Mouse (Mus musculus) ES-E14 (cell line): ENCODE measurements at regions not wholly inside any gene's neighbourhood (a gene's known extent, or its start where the extent isn't known, plus 50 kb on each side); places are given as distances from the start of the nearest gene placed in this dataset.
"Not testable (repeated sequence)": the region's sequence is repeated elsewhere in the genome, so short reads cannot be mapped to it uniquely, and the experiment has no call there.

Source experiments
- DNase-seq: peaks from one replicate; pipeline ENCODE4 v3.0.0-alpha.2; 2013; ENCODE audit warnings: low read depth, low spot score
- H3K27ac ChIP-seq: 2 replicates; pipeline ENCODE4 v1.5.1; 2012; ENCODE audit warnings: low read depth, mild to moderate bottlenecking, low read length, moderate library complexity, mixed read lengths; ENCODE audit not compliant: poor library complexity, insufficient read depth, severe bottlenecking
- H3K36me3 ChIP-seq: 2 replicates; pipeline ENCODE4 v1.6.1; 2012; ENCODE audit warnings: mild to moderate bottlenecking, low read length, moderate library complexity, mixed read lengths; ENCODE audit not compliant: control insufficient read depth, poor library complexity, insufficient read depth, severe bottlenecking
- H3K4me1 ChIP-seq, 2 experiments: fragments of 150-350 bp in 1 of 2; sonication (generic) in 1 of 2; 2 replicates each; pipeline ENCODE4 v1.6.1; 2012; ENCODE audit warnings: low read length in 2 of 2, mild to moderate bottlenecking in 1 of 2, mixed read lengths in 1 of 2; ENCODE audit not compliant: control insufficient read depth in 2 of 2, insufficient read depth in 2 of 2, poor library complexity in 1 of 2
- H3K4me3 ChIP-seq, 2 experiments: fragments of 150-350 bp in 1 of 2; sonication (generic) in 1 of 2; 2 replicates each; pipeline ENCODE4 v1.5.1; 2012; ENCODE audit warnings: low read length in 2 of 2, low read depth in 1 of 2, mild to moderate bottlenecking in 1 of 2, mixed read lengths in 1 of 2; ENCODE audit not compliant: insufficient read depth in 1 of 2, poor library complexity in 1 of 2, severe bottlenecking in 1 of 2
- H3K9ac ChIP-seq: 2 replicates; pipeline ENCODE4 v1.6.1; 2012; ENCODE audit warnings: low read depth, mild to moderate bottlenecking, low read length, mixed read lengths; ENCODE audit not compliant: poor library complexity, insufficient read depth, severe bottlenecking
- H3K9me3 ChIP-seq: fragments of 150-350 bp; sonication (generic); 2 replicates; pipeline ENCODE4 v1.6.1; 2012; ENCODE audit warnings: low read depth, mild to moderate bottlenecking, low read length; ENCODE audit not compliant: control insufficient read depth, insufficient read depth
- CHD2 ChIP-seq: IDR thresholded peaks from 2 replicates; pipeline ENCODE4 v1.6.1; 2014; ENCODE audit warnings: mild to moderate bottlenecking, low read depth, low read length, inconsistent platforms
- HCFC1 ChIP-seq: IDR thresholded peaks from 2 replicates; pipeline ENCODE4 v1.6.1; 2012; ENCODE audit warnings: low read length, inconsistent platforms, borderline replicate concordance; ENCODE audit not compliant: insufficient read depth
- MAFK ChIP-seq: IDR thresholded peaks from 2 replicates; pipeline ENCODE4 v1.6.1; 2014; ENCODE audit warnings: mild to moderate bottlenecking, low read depth, low read length, inconsistent platforms; ENCODE audit not compliant: insufficient read depth
- ZC3H11A ChIP-seq: IDR thresholded peaks from 2 replicates; pipeline ENCODE4 v1.6.1; 2012; ENCODE audit warnings: low read depth, mild to moderate bottlenecking, inconsistent platforms, low read length, borderline replicate concordance
- ZNF384 ChIP-seq: IDR thresholded peaks from 2 replicates; pipeline ENCODE4 v1.6.1; 2012; ENCODE audit warnings: low read depth, low read length, inconsistent platforms
- in situ Hi-C, 2 experiments: fragments of 600-800 bp; cut with MboI; formaldehyde crosslinking; loops; one replicate each; pipeline ENCODE4 v1.15.1; 2025; ENCODE audit warnings: low sequenced_read_pairs in 2 of 2, inconsistent platforms in 1 of 2; ENCODE audit not compliant: unreplicated experiment in 2 of 2

GRCm38 (mm10) chr17:82901098-82901891, 313.8 kb upstream of the Pkdcc start:
- no peak overlapping the region for H3K4me3 ChIP-seq
- no peaks in the 10 kb centered on the region for H3K4me1 ChIP-seq
- TF ChIP-seq CHD2 (no peak), HCFC1 (no peak)
- in situ Hi-C loops, result no loop called here
- DNase-seq, result no peak
- H3K9me3 ChIP-seq, result no peaks in the 10 kb centered on the region
- no peak overlapping the region for H3K9ac ChIP-seq
- H3K36me3 ChIP-seq, result no peaks in the 10 kb centered on the region
- no peak overlapping the region for H3K27ac ChIP-seq

DNA sequence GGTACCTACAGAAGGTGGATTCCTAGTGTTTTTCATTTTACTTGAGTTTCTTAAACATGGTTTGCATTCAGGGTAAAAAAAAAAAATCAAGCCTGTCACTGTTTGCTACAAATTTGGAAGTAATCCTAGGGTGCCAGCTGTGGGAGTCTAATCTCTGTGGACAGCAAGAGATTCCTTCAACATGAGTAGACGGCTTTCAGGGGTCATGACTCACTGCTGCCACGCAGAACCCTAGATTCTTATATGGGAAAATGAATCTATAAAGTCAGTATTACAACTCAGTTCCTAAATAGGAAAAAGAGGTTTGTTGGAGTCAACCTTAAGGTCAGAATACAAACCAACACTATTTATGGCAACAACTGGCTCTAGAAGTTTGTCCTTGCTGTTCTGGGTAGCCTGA, 310.1 kb upstream of the Pkdcc start:
- Histone ChIP-seq H3K27ac (no peak overlapping the region), H3K9me3 (no peaks in the 10 kb centered on the region), H3K4me3 (no peak overlapping the region), H3K4me1 (no peaks in the 10 kb centered on the region), H3K9ac (no peak overlapping the region), H3K36me3 (no peaks in the 10 kb centered on the region)
- in situ Hi-C loops, result no loop called here
- no peak for TF ChIP-seq HCFC1
- TF ChIP-seq ZC3H11A, result no peak
- no peak for TF ChIP-seq MAFK
- TF ChIP-seq ZNF384, result no peak
- TF ChIP-seq CHD2, result no peak
- no peak for DNase-seq

DNA sequence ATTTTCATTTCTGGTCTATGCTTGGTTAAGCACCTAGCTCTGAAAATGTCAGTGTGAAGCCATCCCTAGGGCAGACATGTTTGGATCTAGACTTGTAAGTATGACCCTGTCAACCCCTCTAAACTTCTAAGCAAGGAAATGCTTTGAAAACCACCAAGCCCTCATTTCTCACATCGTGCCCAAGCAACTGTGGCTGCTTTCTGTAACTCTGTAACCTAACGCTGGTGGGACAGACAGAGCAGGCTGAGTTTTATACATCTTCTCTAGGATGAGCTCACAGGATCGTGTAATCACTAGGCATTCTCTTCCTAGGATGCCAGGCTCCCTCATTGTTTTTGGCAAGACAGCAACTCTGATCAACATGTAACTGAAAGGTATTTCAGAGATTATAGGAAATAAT, 309.6 kb upstream of the Pkdcc start:
- Histone ChIP-seq H3K9ac (no peak overlapping the region), H3K36me3 (no peaks in the 10 kb centered on the region), H3K27ac (no peak overlapping the region), H3K9me3 (no peaks in the 10 kb centered on the region), H3K4me1 (no peaks in the 10 kb centered on the region), H3K4me3 (no peak overlapping the region)
- in situ Hi-C loops, result no loop called here
- TF ChIP-seq MAFK (no peak), ZNF384 (no peak), CHD2 (no peak), HCFC1 (no peak), ZC3H11A (no peak)
- DNase-seq, result no peak

DNA sequence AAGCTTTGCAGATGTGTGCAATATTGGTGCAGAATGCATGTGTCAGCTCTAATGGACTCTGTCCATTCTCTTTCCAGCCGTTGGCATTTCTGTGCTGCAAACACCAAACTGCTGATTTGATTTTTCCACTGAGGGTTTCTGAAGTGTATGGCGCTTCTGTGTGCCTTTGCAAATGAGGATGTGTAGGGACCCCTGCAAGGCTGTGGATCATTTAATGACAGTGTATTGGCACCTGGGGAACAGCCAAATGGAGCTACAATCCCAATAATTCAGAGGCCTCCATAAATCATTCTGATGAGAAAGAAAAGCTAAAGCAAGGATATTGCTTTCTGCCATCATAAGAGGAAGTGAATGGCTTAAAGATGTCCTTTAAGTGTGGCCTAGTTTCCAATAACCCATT, 305.9 kb upstream of the Pkdcc start:
- in situ Hi-C loops, result no loop called here
- TF ChIP-seq CHD2 (no peak), HCFC1 (no peak), ZC3H11A (no peak), MAFK (no peak), ZNF384 (no peak)

GRCm38 (mm10) chr17:82922986-82923385, 292.1 kb upstream of the Pkdcc start:
- H3K4me1 ChIP-seq, H3K4me3 ChIP-seq, in situ Hi-C loops, H3K9me3 ChIP-seq, H3K36me3 ChIP-seq, H3K9ac ChIP-seq, H3K27ac ChIP-seq, DNase-seq: not testable (repeated sequence)

More for the DNA sequence above, 305.9 kb upstream of the Pkdcc start:
- no peaks in the 10 kb centered on the region for H3K36me3 ChIP-seq
- H3K9ac ChIP-seq, result no peak overlapping the region
- no peaks in the 10 kb centered on the region for H3K9me3 ChIP-seq
- no peaks in the 10 kb centered on the region for H3K4me1 ChIP-seq
- DNase-seq, result no peak
- no peak overlapping the region for H3K4me3 ChIP-seq
- no peak overlapping the region for H3K27ac ChIP-seq
